Mouse (Mus musculus) liver, embryonic 14.5 days (tissue): ENCODE measurements at regions not wholly inside any gene's neighbourhood (a gene's known extent, or its start where the extent isn't known, plus 50 kb on each side); places are given as distances from the start of the nearest gene placed in this dataset.

Experiments used
- ATAC-seq: fragments of 200-750 bp; cut with Nextera tagmentation; 2 replicates; pipeline ENCODE4 v1.8.0; 2017; ENCODE audit warnings: moderate number of reproducible peaks, mild to moderate bottlenecking, moderate library complexity; ENCODE audit not compliant: insufficient read depth
- DNase-seq, 3 experiments: peaks; one replicate each; pipeline ENCODE4 v3.0.0-alpha.2; 2012 to 2013; ENCODE audit warnings: low read depth in 3 of 3, low spot score in 3 of 3
- H3K27ac ChIP-seq: fragments of 300-500 bp; sonication (generic); 2 replicates; pipeline ENCODE4 v1.5.1; 2014; ENCODE audit warnings: moderate library complexity, mild to moderate bottlenecking, control low read depth, inconsistent platforms
- H3K27me3 ChIP-seq: fragments of 300-500 bp; sonication (generic); 2 replicates; pipeline ENCODE4 v1.6.1; 2014; ENCODE audit warnings: mild to moderate bottlenecking, low read length, moderate library complexity; ENCODE audit not compliant: control insufficient read depth, insufficient read depth
- H3K36me3 ChIP-seq: fragments of 300-500 bp; sonication (generic); replicated peaks from 2 replicates; pipeline ENCODE4 v1.6.1; 2014; ENCODE audit warnings: low read depth; ENCODE audit not compliant: control insufficient read depth, insufficient read depth
- H3K4me1 ChIP-seq, 2 experiments: fragments of 200-500 bp in 1 of 2; fragments of 300-500 bp in 1 of 2; sonication (generic) in 1 of 2; replicated peaks; 2 replicates each; pipeline ENCODE4 v1.6.1; 2012 to 2014; ENCODE audit warnings: antibody characterized with exemption in 1 of 2, inconsistent platforms in 1 of 2, low read length in 1 of 2; ENCODE audit not compliant: control insufficient read depth in 2 of 2, insufficient read depth in 2 of 2
- H3K4me2 ChIP-seq: fragments of 300-500 bp; sonication (generic); 2 replicates; pipeline ENCODE4 v1.6.1; 2014; ENCODE audit warnings: low read depth, mild to moderate bottlenecking, control low read depth, moderate library complexity
- H3K4me3 ChIP-seq, 2 experiments: fragments of 200-500 bp in 1 of 2; fragments of 300-500 bp in 1 of 2; sonication (generic) in 1 of 2; 2 replicates each; pipeline ENCODE4 v1.5.1; 2012 to 2014; ENCODE audit warnings: low read depth in 2 of 2, low read length in 2 of 2, mild to moderate bottlenecking in 2 of 2, control low read depth in 1 of 2, inconsistent platforms in 1 of 2, moderate library complexity in 1 of 2; ENCODE audit not compliant: insufficient read depth in 1 of 2
- H3K9ac ChIP-seq: fragments of 300-500 bp; sonication (generic); replicated peaks from 2 replicates; pipeline ENCODE4 v1.6.1; 2014; ENCODE audit warnings: mild to moderate bottlenecking, control low read depth, moderate library complexity
- H3K9me3 ChIP-seq: fragments of 300-500 bp; sonication (generic); 2 replicates; pipeline ENCODE4 v1.6.1; 2016; ENCODE audit warnings: low read length, mixed read lengths; ENCODE audit not compliant: control insufficient read depth
- CTCF ChIP-seq: IDR thresholded peaks from 2 replicates; pipeline ENCODE4 v1.5.1; 2016; ENCODE audit warnings: antibody characterized with exemption, low read depth, control low read depth
- EP300 ChIP-seq: IDR thresholded peaks from 2 replicates; pipeline ENCODE4 v1.6.1; 2016; ENCODE audit warnings: antibody characterized with exemption, low read depth
- WGBS: fragments of 180-500 bp; shearing (Covaris S2); extraction: QIAGEN DNeasy Blood & Tissue Kit; methylation state at CpG from one replicate; pipeline ENCODE4 v1.1.7; 2014; ENCODE audit not compliant: insufficient replicate concordance; 5-methylcytosine and 5-hydroxymethylcytosine counted together

DNA sequence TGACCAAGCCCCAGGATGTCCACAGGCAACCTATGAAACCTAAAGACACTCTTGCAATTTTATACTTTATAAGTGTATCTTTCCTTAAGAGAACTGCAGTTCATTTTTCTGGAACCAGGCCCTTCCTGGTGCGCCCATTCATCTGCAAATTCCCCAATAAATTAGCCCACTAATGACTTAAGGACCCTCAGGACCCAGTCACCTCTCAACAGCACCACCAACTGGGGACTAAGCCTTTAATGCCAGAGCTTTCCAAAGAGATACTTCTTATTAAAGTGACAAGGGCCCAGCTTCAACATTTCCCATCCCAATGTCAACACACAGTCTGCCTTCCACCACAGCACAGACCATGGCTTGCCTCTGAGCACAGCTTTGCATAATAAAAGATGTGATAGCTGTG lies 237.6 kb upstream of the Pabpc6 start:
- Histone ChIP-seq H3K27me3 (no peaks in the 10 kb centered on the region), H3K4me3 (no peak overlapping the region), H3K36me3 (no peaks in the 10 kb centered on the region), H3K4me1 (no peaks in the 10 kb centered on the region; a peak in 1 of 4 replicates), H3K9me3 (no peaks in the 10 kb centered on the region), H3K27ac (no peak overlapping the region), H3K4me2 (no peak overlapping the region), H3K9ac (no peak overlapping the region)
- WGBS = 44% methylated on average over 1 of the region's 1 CpGs
- ATAC-seq (no peak), DNase-seq (no peak)
- no peak for TF ChIP-seq CTCF
- TF ChIP-seq EP300 = no peak

GRCm38 (mm10) chr17:9905501-9906462 lies 236.3 kb upstream of the Pabpc6 start:
- Histone ChIP-seq H3K4me3 (no peak overlapping the region), H3K4me1 (no peaks in the 10 kb centered on the region; a peak in 1 of 4 replicates), H3K4me2 (no peak overlapping the region), H3K9ac (no peak overlapping the region), H3K9me3 (no peaks in the 10 kb centered on the region), H3K36me3 (no peaks in the 10 kb centered on the region), H3K27me3 (no peaks in the 10 kb centered on the region), H3K27ac (no peak overlapping the region)
- no peak for TF ChIP-seq CTCF
- no peak for TF ChIP-seq EP300
- DNase-seq (no peak), ATAC-seq (no peak)
- WGBS = 19% methylated on average over 12 of the region's 12 CpGs

DNA sequence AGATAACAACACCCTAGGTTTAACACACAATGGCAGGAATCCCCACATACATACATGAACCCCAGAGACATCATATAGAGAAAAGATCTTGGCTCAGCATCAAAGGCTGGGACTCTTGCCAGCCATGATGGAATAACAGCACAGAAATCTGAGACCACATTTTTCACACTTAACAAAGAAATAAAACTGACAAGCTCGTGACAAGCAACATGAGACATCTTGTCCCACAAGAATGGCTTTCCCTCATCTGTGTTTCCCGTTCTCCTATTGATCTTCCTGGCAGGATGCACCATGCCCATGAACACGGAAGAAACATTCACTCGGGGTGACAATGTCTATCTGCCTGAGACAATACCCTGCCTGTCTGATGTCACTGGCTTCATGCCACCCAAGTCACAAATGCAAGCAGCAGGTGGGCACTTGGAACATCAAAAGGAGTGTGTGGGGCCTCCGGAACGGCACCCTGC lies 235.0 kb upstream of the Pabpc6 start:
- H3K27me3 ChIP-seq = no peaks in the 10 kb centered on the region
- no peaks in the 10 kb centered on the region; a peak in 1 of 4 replicates for H3K4me1 ChIP-seq
- 59% methylated on average over 6 of the region's 6 CpGs for WGBS
- no peaks in the 10 kb centered on the region for H3K9me3 ChIP-seq
- H3K36me3 ChIP-seq = no peaks in the 10 kb centered on the region
- no peak overlapping the region for H3K4me3 ChIP-seq
- H3K9ac ChIP-seq = no peak overlapping the region
- no peak for DNase-seq
- no peak overlapping the region for H3K27ac ChIP-seq
- TF ChIP-seq CTCF (no peak), EP300 (no peak)
- ATAC-seq = no peak
- H3K4me2 ChIP-seq = no peak overlapping the region

GRCm38 (mm10) chr17:9903313-9903712 lies 233.8 kb upstream of the Pabpc6 start:
- Histone ChIP-seq H3K27me3 (no peaks in the 10 kb centered on the region), H3K36me3 (no peaks in the 10 kb centered on the region), H3K4me3 (no peak overlapping the region), H3K27ac (no peak overlapping the region), H3K4me1 (no peaks in the 10 kb centered on the region; a peak in 1 of 4 replicates), H3K9me3 (no peaks in the 10 kb centered on the region), H3K9ac (no peak overlapping the region), H3K4me2 (no peak overlapping the region)
- no peak for DNase-seq
- TF ChIP-seq CTCF = no peak
- WGBS = 71% methylated on average over 4 of the region's 4 CpGs
- no peak for ATAC-seq

DNA sequence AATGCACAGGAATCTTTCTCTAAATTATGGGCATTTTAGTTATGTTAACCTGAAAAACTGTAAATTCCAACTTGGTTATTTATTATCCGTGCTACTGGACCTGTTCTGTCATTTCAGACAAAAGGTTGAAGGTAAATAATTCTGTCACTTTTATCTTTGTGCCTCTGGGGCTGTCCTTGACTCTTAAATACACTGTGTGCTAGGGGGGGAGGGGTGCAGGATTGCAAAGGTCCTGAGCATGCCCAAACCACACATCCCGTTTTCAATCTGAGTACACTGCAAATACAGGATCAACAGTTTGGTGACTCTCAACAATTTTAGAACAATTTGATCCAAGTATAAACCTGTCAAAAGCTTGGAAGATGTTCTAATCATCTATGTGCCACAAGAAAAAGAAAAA lies 227.4 kb upstream of the Pabpc6 start:
- ATAC-seq (no peak), DNase-seq (peak in 1 of 3 experiments; percentile 26)
- no peak overlapping the region for H3K9ac ChIP-seq
- H3K9me3 ChIP-seq = no peaks in the 10 kb centered on the region
- no peaks in the 10 kb centered on the region for H3K27me3 ChIP-seq
- H3K4me1 ChIP-seq = peaks cover 0 to 3% of the 10 kb centered on the region in 2 experiments; a peak in 2 of 4 replicates
- 32% methylated on average over 2 of the region's 2 CpGs for WGBS
- no peak for TF ChIP-seq CTCF
- no peak for TF ChIP-seq EP300
- H3K27ac ChIP-seq = no peak overlapping the region
- H3K4me3 ChIP-seq = no peak overlapping the region
- no peak overlapping the region for H3K4me2 ChIP-seq
- no peaks in the 10 kb centered on the region for H3K36me3 ChIP-seq
